10 mouse cellular contexts compared by ENCODE assay signal in genomic region chr13:21323405-21323804, GRCm38 (mm10). TPM values are rescaled to one million over a fixed set of nuclear protein-coding genes. Genes with fewer than 3 reads are reported as not detected.
DNase-seq lines count a peak whose midpoint lies in the region; ATAC-seq lines count a peak whose summit lies in the region.
"Had no signal": no experiment of that assay in that cellular context is flagged by ENCODE, and none has a peak within 500 bp of the region (broad histone marks: within the 10 kb centered on the region; RNA-seq: fewer than 3 reads in every experiment).

No protein-coding gene starts in this region.

- H3K4me1 ChIP-seq in heart, embryonic 12.5 days (replicated peaks), result peaks cover 3% of the 10 kb centered on the region; the same call in 1 of the 2 replicates
- peaks cover 20% of the 10 kb centered on the region for H3K4me1 ChIP-seq in midbrain, embryonic 10.5 days
- H3K4me1 ChIP-seq in midbrain, embryonic 13.5 days (replicated peaks), result peaks cover 8% of the 10 kb centered on the region
- peaks cover 5% of the 10 kb centered on the region; the same call in 1 of the 2 replicates for H3K4me1 ChIP-seq in hindbrain, embryonic 12.5 days
- peaks cover 16% of the 10 kb centered on the region for H3K4me1 ChIP-seq in neural tube, embryonic 15.5 days

- ATAC-seq in heart, embryonic 12.5 days (ENCODE audit: insufficient number of reproducible peaks, low FRiP score), result no peak
- no peak for ATAC-seq in midbrain, embryonic 13.5 days
- no peak for ATAC-seq in hindbrain, embryonic 12.5 days (ENCODE audit: low FRiP score)
- ATAC-seq in neural tube, embryonic 15.5 days (ENCODE audit: low FRiP score), result no peak

- WGBS in heart, embryonic 12.5 days, result 60% methylated on average over 6 of the region's 6 CpGs
- 63% methylated on average over 6 of the region's 6 CpGs for WGBS in midbrain, embryonic 10.5 days
- 63% methylated on average over 6 of the region's 6 CpGs for whole genome bisulfite sequencing in midbrain, embryonic 13.5 days
- 65% methylated on average over 6 of the region's 6 CpGs for WGBS in hindbrain, embryonic 12.5 days
- WGBS in neural tube, embryonic 15.5 days, result 62% methylated on average over 6 of the region's 6 CpGs

- peak overlapping the region; percentile 32; the same call in 1 of the 2 replicates for H3K4me3 ChIP-seq in heart, embryonic 12.5 days
- peak overlapping the region; percentile 55 for H3K4me3 ChIP-seq in midbrain, embryonic 10.5 days
- H3K4me3 ChIP-seq in midbrain, embryonic 13.5 days (replicated peaks), result no peak overlapping the region
- H3K4me3 ChIP-seq in hindbrain, embryonic 12.5 days, result no peak overlapping the region
- H3K4me3 ChIP-seq in neural tube, embryonic 15.5 days (replicated peaks), result no peak overlapping the region

- DNase-seq in heart, adult 18-20 months, result no peak
- no peak for DNase-seq in midbrain, embryonic 10.5 days (ENCODE audit: low spot score)
- no peak for DNase-seq in cerebellum, adult 18-20 months
- DNase-seq in urinary bladder, postnatal 4 days (ENCODE audit: low spot score in 2 of 2), result no peak
- DNase-seq: kidney, adult 8-10 months had no signal

- H3K36me3 ChIP-seq in heart, embryonic 12.5 days, result no peaks in the 10 kb centered on the region
- H3K36me3 ChIP-seq in midbrain, embryonic 10.5 days, result no peaks in the 10 kb centered on the region
- H3K36me3 ChIP-seq in midbrain, embryonic 13.5 days, result no peaks in the 10 kb centered on the region
- H3K36me3 ChIP-seq in hindbrain, embryonic 12.5 days, result no peaks in the 10 kb centered on the region
- no peaks in the 10 kb centered on the region for H3K36me3 ChIP-seq in neural tube, embryonic 15.5 days
- H3K36me3 ChIP-seq: limb, embryonic 15.5 days had no signal

- H3K27ac ChIP-seq in heart, embryonic 12.5 days (ENCODE audit: poor library complexity, severe bottlenecking), result no peak overlapping the region
- no peak overlapping the region for H3K27ac ChIP-seq in midbrain, embryonic 10.5 days (replicated peaks)
- H3K27ac ChIP-seq in midbrain, embryonic 13.5 days, result no peak overlapping the region
- H3K27ac ChIP-seq in hindbrain, embryonic 12.5 days, result no peak overlapping the region
- H3K27ac ChIP-seq in neural tube, embryonic 15.5 days (replicated peaks), result no peak overlapping the region
- H3K27ac ChIP-seq: limb, embryonic 15.5 days had no signal

- H3K4me2 ChIP-seq in heart, embryonic 12.5 days, result peak overlapping the region; percentile 49
- no peak overlapping the region; the same call in 1 of the 2 replicates for H3K4me2 ChIP-seq in midbrain, embryonic 13.5 days (replicated peaks)
- H3K4me2 ChIP-seq in hindbrain, embryonic 12.5 days (replicated peaks), result peak overlapping the region; percentile 27
- peak overlapping the region; percentile 55 for H3K4me2 ChIP-seq in neural tube, embryonic 15.5 days

- no peaks in the 10 kb centered on the region for H3K9me3 ChIP-seq in heart, embryonic 12.5 days (replicated peaks)
- H3K9me3 ChIP-seq in midbrain, embryonic 10.5 days (replicated peaks), result no peaks in the 10 kb centered on the region
- no peaks in the 10 kb centered on the region for H3K9me3 ChIP-seq in midbrain, embryonic 13.5 days
- no peaks in the 10 kb centered on the region for H3K9me3 ChIP-seq in hindbrain, embryonic 12.5 days (replicated peaks)
- no peaks in the 10 kb centered on the region for H3K9me3 ChIP-seq in neural tube, embryonic 15.5 days (replicated peaks)
- H3K9me3 ChIP-seq: limb, embryonic 15.5 days had no signal

- H3K27me3 ChIP-seq in heart, embryonic 12.5 days (replicated peaks), result no peaks in the 10 kb centered on the region
- peaks cover 7% of the 10 kb centered on the region for H3K27me3 ChIP-seq in midbrain, embryonic 10.5 days (ENCODE audit: low read depth, poor library complexity, severe bottlenecking)
- peaks cover 9% of the 10 kb centered on the region; the same call in 1 of the 2 replicates for H3K27me3 ChIP-seq in midbrain, embryonic 13.5 days
- H3K27me3 ChIP-seq in hindbrain, embryonic 12.5 days, result no peaks in the 10 kb centered on the region; the same call in 1 of the 2 replicates
- H3K27me3 ChIP-seq in neural tube, embryonic 15.5 days (replicated peaks), result peaks cover 16% of the 10 kb centered on the region; the same call in 1 of the 2 replicates

- H3K9ac ChIP-seq in heart, embryonic 12.5 days, result no peak overlapping the region
- no peak overlapping the region for H3K9ac ChIP-seq in midbrain, embryonic 13.5 days (replicated peaks)
- no peak overlapping the region for H3K9ac ChIP-seq in hindbrain, embryonic 12.5 days
- no peak overlapping the region for H3K9ac ChIP-seq in neural tube, embryonic 15.5 days (replicated peaks)
- H3K9ac ChIP-seq: limb, embryonic 15.5 days had no signal

RNA-seq across cellular contexts. Expression of gene Gpx6, which starts 11.5 kb away (rescaled TPM):
- polyA plus RNA-seq in heart, embryonic 12.5 days (2016; fragmentation: Nextera tagmentation; extraction: Ambion mirVana), result not detected in 2 replicates
- total RNA-seq in heart, adult 18-20 months (2021), result not detected
- 0.09 TPM in 1 of 2 replicates, not detected in the other for polyA plus RNA-seq in midbrain, embryonic 10.5 days (2016; fragmentation: Nextera tagmentation; extraction: Ambion mirVana)
- not detected in 2 replicates for polyA plus RNA-seq in midbrain, embryonic 13.5 days (2015; fragmentation: Nextera tagmentation; extraction: Ambion mirVana)
- polyA plus RNA-seq in hindbrain, embryonic 12.5 days (2016; fragmentation: Nextera tagmentation; extraction: Ambion mirVana), result 0.85 TPM in 1 of 2 replicates, not detected in the other
- 0.24 and 0.27 TPM in 2 replicates for polyA plus RNA-seq in neural tube, embryonic 15.5 days (2015; fragmentation: Nextera tagmentation; extraction: Ambion mirVana)

RNA-seq across cellular contexts. Expression of gene Olfr1367, which starts 23.3 kb away (rescaled TPM):
- not detected in 2 replicates for polyA plus RNA-seq in heart, embryonic 12.5 days (2016; fragmentation: Nextera tagmentation; extraction: Ambion mirVana)
- total RNA-seq in heart, adult 18-20 months (2021), result not detected
- polyA plus RNA-seq in midbrain, embryonic 10.5 days (2016; fragmentation: Nextera tagmentation; extraction: Ambion mirVana), result not detected in 2 replicates
- polyA plus RNA-seq in midbrain, embryonic 13.5 days (2015; fragmentation: Nextera tagmentation; extraction: Ambion mirVana), result not detected in 2 replicates
- polyA plus RNA-seq in hindbrain, embryonic 12.5 days (2016; fragmentation: Nextera tagmentation; extraction: Ambion mirVana), result not detected in 2 replicates
- not detected in 2 replicates for polyA plus RNA-seq in neural tube, embryonic 15.5 days (2015; fragmentation: Nextera tagmentation; extraction: Ambion mirVana)
- polyA plus RNA-seq: limb, embryonic 15.5 days had no signal

RNA-seq across cellular contexts. Expression of gene Gpx5, which starts 30.9 kb away (rescaled TPM):
- not detected in 2 replicates for polyA plus RNA-seq in heart, embryonic 12.5 days (2016; fragmentation: Nextera tagmentation; extraction: Ambion mirVana)
- not detected for total RNA-seq in heart, adult 18-20 months (2021)
- not detected in 2 replicates for polyA plus RNA-seq in midbrain, embryonic 10.5 days (2016; fragmentation: Nextera tagmentation; extraction: Ambion mirVana)
- polyA plus RNA-seq in midbrain, embryonic 13.5 days (2015; fragmentation: Nextera tagmentation; extraction: Ambion mirVana), result not detected in 2 replicates
- not detected in 2 replicates for polyA plus RNA-seq in hindbrain, embryonic 12.5 days (2016; fragmentation: Nextera tagmentation; extraction: Ambion mirVana)
- not detected in 2 replicates for polyA plus RNA-seq in neural tube, embryonic 15.5 days (2015; fragmentation: Nextera tagmentation; extraction: Ambion mirVana)
- polyA plus RNA-seq: limb, embryonic 15.5 days had no signal

RNA-seq across cellular contexts. Expression of gene Zscan12, which starts 39.2 kb away (rescaled TPM):
- 8.8 and 9.9 TPM in 2 replicates for polyA plus RNA-seq in heart, embryonic 12.5 days (2016; fragmentation: Nextera tagmentation; extraction: Ambion mirVana)
- total RNA-seq in heart, adult 18-20 months (2021), result 1 to 10 TPM; 5.5 to 5.9 TPM
- polyA plus RNA-seq in midbrain, embryonic 10.5 days (2016; fragmentation: Nextera tagmentation; extraction: Ambion mirVana), result 20.4 and 21.9 TPM in 2 replicates
- 15.5 and 16.8 TPM in 2 replicates for polyA plus RNA-seq in midbrain, embryonic 13.5 days (2015; fragmentation: Nextera tagmentation; extraction: Ambion mirVana)
- 16.6 and 17.0 TPM in 2 replicates for polyA plus RNA-seq in hindbrain, embryonic 12.5 days (2016; fragmentation: Nextera tagmentation; extraction: Ambion mirVana)
- 12.4 and 13.0 TPM in 2 replicates for polyA plus RNA-seq in neural tube, embryonic 15.5 days (2015; fragmentation: Nextera tagmentation; extraction: Ambion mirVana)

Comparison
In these comparisons a context has a peak if more than half of its experiments do, and no peak if none do; other contexts are left out.
1. H3K4me3 ChIP-seq: peak in heart, embryonic 12.5 days (single experiment) and midbrain, embryonic 10.5 days (single experiment); none in midbrain, embryonic 13.5 days (single experiment), hindbrain, embryonic 12.5 days (single experiment) and neural tube, embryonic 15.5 days (single experiment).